Mouse (Mus musculus) heart, embryonic 12.5 days (tissue): Measurements from ENCODE around the gene C2cd4c. TPM values are rescaled to one million over a fixed set of nuclear protein-coding genes. Genes with fewer than 3 reads are reported as not detected.

Source experiments
- ATAC-seq: fragments of 200-750 bp; cut with Nextera tagmentation; 2 replicates; pipeline ENCODE4 v1.8.0; 2017; ENCODE audit warnings: moderate TSS enrichment, moderate library complexity; ENCODE audit not compliant: insufficient number of reproducible peaks, low FRiP score
- H3K27ac ChIP-seq: fragments of 300-500 bp; sonication (generic); 2 replicates; pipeline ENCODE4 v1.5.1; 2016; ENCODE audit warnings: mild to moderate bottlenecking, moderate library complexity; ENCODE audit not compliant: poor library complexity, severe bottlenecking
- H3K27me3 ChIP-seq: fragments of 300-500 bp; sonication (generic); replicated peaks from 2 replicates; pipeline ENCODE4 v1.6.1; 2016; ENCODE audit warnings: mild to moderate bottlenecking, moderate library complexity
- H3K36me3 ChIP-seq: fragments of 300-500 bp; sonication (generic); 2 replicates; pipeline ENCODE4 v1.6.1; 2016; ENCODE audit warnings: mild to moderate bottlenecking, moderate library complexity
- H3K4me1 ChIP-seq: fragments of 300-500 bp; sonication (generic); replicated peaks from 2 replicates; pipeline ENCODE4 v1.6.1; 2016; ENCODE audit warnings: mild to moderate bottlenecking
- H3K4me2 ChIP-seq: fragments of 300-500 bp; sonication (generic); 2 replicates; pipeline ENCODE4 v1.6.1; 2016; ENCODE audit warnings: mild to moderate bottlenecking, moderate library complexity
- H3K4me3 ChIP-seq: fragments of 300-500 bp; sonication (generic); 2 replicates; pipeline ENCODE4 v1.5.1; 2016; ENCODE audit warnings: mild to moderate bottlenecking
- H3K9ac ChIP-seq: fragments of 300-500 bp; sonication (generic); 2 replicates; pipeline ENCODE4 v1.6.1; 2016; ENCODE audit warnings: mild to moderate bottlenecking, moderate library complexity
- H3K9me3 ChIP-seq: fragments of 300-500 bp; sonication (generic); replicated peaks from 2 replicates; pipeline ENCODE4 v1.6.1; 2016; ENCODE audit warnings: mild to moderate bottlenecking, moderate library complexity
- WGBS: fragments of 180-500 bp; shearing (Covaris S2); methylation state at CpG from one replicate; pipeline ENCODE4 v1.1.7; 2016; 5-methylcytosine and 5-hydroxymethylcytosine counted together
- polyA plus RNA-seq: library from polyadenylated mRNA; unstranded; fragments of >200 nt; fragmentation: Nextera tagmentation; extraction: Ambion mirVana; gene quantifications from 2 replicates; pipeline ENCODE4 v1.2.1, GENCODE M21; 2016

C2cd4c gene
- polyA plus RNA-seq, 1 experiment from 2014 or later, result not detected

DNA sequence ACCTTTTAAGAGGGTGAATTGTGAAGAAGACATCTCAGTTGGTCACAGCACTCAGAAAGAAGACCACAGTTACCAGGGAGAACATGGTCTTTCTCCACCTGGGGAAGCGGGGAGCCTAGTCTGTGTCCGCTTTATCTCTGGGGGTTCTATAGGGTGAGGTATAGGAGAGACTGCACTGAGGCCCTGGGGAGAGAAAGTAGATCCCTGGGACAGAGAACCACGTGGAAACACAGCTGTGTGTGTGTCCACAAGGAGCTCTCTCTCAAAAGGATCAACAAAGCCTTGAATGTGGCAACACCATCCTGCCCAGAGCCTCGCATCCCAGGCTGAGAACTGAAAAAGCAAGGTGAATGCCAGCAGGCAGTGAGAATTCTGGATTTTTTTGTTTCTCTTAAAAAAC, 36.4 kb downstream of the C2cd4c start:
- H3K4me2 ChIP-seq, result no peak overlapping the region
- H3K36me3 ChIP-seq, result no peaks in the 10 kb centered on the region
- no peak overlapping the region for H3K4me3 ChIP-seq
- H3K27me3 ChIP-seq, result peaks cover 20% of the 10 kb centered on the region
- 69% methylated on average over 4 of the region's 4 CpGs for WGBS
- H3K9me3 ChIP-seq, result 0 out of 2 replicates have a peak, but pooled peaks cover 3% of the 10 kb centered on the region
- no peak overlapping the region for H3K9ac ChIP-seq
- H3K4me1 ChIP-seq, result no peaks in the 10 kb centered on the region
- no peak overlapping the region for H3K27ac ChIP-seq
- ATAC-seq, result no peak

DNA sequence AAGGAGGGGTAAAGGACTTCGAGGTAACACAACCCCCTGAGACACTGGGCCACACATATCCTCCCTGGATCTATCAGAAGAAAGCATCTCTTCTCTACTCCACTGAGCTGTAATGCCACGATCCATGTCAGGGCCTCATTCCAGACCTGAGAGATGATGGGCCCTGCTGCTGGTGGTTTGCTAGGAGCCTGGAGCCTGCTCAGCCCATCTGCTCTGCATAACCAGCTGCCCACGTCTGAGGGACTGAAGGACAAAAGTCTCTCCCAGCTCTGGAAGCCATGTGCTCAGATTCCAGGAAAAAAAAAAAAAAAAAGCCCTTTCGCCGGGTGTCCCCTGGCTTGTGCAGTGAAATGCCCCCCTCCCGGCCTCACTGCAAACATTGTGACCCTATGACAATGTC, 38.1 kb downstream of the C2cd4c start:
- Histone ChIP-seq H3K27me3 (peaks cover 18% of the 10 kb centered on the region), H3K9me3 (peaks cover 5% of the 10 kb centered on the region; the same call in 1 of the 2 replicates), H3K4me1 (no peaks in the 10 kb centered on the region), H3K9ac (no peak overlapping the region), H3K4me3 (no peak overlapping the region), H3K27ac (no peak overlapping the region), H3K36me3 (no peaks in the 10 kb centered on the region), H3K4me2 (no peak overlapping the region)
- ATAC-seq, result no peak
- WGBS, result 80% methylated on average over 6 of the region's 6 CpGs

DNA sequence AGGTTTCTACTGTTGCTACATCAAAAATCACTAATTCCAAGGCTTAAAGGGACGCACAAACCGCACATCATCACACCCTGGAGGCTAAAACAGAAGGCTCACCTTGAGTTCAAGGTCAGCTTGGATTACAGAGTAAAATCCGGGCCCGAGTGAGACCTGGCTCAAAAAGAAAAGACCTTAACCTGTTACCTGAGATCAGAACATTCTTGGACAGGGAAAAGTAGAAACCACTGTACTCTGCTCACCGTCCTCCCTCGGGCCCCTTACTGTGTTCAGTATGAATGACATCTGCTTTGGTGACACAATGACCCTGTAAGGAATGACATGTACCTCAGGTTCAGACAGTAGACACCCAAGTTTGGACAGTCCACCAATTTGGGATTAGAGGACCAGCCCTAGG, 39.0 kb downstream of the C2cd4c start:
- Histone ChIP-seq H3K9me3 (peaks cover 6% of the 10 kb centered on the region; the same call in 1 of the 2 replicates), H3K27me3 (peaks cover 10% of the 10 kb centered on the region), H3K4me2 (no peak overlapping the region), H3K36me3 (no peaks in the 10 kb centered on the region), H3K27ac (no peak overlapping the region), H3K9ac (no peak overlapping the region), H3K4me1 (no peaks in the 10 kb centered on the region), H3K4me3 (no peak overlapping the region)
- no peak for ATAC-seq
- WGBS, result 82% methylated on average over 6 of the region's 6 CpGs

DNA sequence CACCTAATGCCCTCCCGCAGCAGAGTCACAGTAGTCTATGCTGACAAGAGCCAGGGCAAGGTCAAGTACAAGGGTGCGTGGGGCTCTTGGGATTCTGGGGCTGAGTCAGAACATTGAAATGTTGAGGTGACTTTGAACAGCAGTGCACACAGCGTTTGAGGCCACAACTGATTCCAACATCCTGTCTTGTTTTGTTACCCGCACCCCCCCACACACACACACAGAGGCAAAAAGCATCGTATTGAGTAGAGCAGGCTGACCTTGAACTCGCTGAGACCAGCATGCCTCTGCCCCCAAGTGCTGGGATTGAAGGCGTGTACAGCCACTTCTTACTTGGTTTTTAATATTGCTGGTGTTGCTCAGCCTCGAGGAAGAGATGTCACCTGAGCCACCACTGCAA, 39.5 kb downstream of the C2cd4c start:
- H3K27ac ChIP-seq, result no peak overlapping the region
- no peak overlapping the region for H3K9ac ChIP-seq
- 76% methylated on average over 8 of the region's 8 CpGs for WGBS
- no peaks in the 10 kb centered on the region for H3K36me3 ChIP-seq
- ATAC-seq, result no peak
- peaks cover 7% of the 10 kb centered on the region for H3K27me3 ChIP-seq
- H3K4me3 ChIP-seq, result no peak overlapping the region
- H3K4me1 ChIP-seq, result no peaks in the 10 kb centered on the region
- H3K9me3 ChIP-seq, result peaks cover 6% of the 10 kb centered on the region; the same call in 1 of the 2 replicates
- H3K4me2 ChIP-seq, result no peak overlapping the region

DNA sequence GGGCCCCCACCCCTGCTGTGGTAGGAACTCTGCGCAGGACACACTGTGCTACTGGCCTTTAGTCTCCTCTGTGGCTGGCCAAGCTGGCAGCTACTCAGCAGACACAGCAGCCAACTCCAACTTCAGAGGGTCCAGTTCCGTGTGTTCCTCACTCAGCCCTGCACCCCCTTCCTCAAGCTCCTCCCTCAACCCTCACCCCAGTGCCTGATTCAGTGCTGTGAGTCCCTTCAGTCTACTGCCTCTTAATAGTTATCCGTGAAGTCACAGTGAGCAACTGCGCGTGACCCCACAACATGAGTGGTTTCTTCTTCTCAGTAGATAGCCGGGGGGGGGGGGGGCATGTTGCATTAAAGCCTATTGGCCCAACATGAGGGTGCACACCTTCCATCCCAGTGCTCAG, 40.2 kb downstream of the C2cd4c start:
- no peak for ATAC-seq
- H3K27me3 ChIP-seq, result no peaks in the 10 kb centered on the region

DNA sequence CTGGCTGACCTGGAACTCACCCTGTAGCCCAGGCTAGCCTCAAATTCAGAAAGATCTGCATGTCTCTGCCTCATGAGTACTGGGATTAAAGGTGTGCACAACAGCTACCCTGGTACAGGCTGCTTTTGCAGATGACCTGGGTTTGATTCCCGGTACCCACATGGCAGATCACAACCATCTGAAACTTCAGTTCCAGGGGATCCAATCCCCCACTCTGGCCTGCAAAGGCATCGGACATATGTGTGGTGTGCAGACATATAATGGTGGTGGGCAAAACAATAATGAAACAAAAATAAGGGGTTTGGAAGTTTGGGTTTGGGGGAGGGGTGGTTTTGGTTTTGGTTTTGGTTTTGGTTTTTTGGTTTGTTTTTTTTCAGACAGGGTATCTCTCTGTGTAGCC, 42.5 kb downstream of the C2cd4c start:
- no peak overlapping the region for H3K4me3 ChIP-seq
- peaks cover 3% of the 10 kb centered on the region; the same call in 1 of the 2 replicates for H3K9me3 ChIP-seq
- no peak overlapping the region for H3K27ac ChIP-seq
- H3K4me2 ChIP-seq, result no peak overlapping the region
- H3K9ac ChIP-seq, result no peak overlapping the region
- no peaks in the 10 kb centered on the region for H3K27me3 ChIP-seq
- ATAC-seq, result no peak
- no peaks in the 10 kb centered on the region for H3K36me3 ChIP-seq
- WGBS, result 86% methylated on average over 2 of the region's 2 CpGs
- no peaks in the 10 kb centered on the region for H3K4me1 ChIP-seq

More for the DNA sequence above, 40.2 kb downstream of the C2cd4c start:
- no peaks in the 10 kb centered on the region for H3K4me1 ChIP-seq
- no peak overlapping the region for H3K27ac ChIP-seq
- no peak overlapping the region for H3K9ac ChIP-seq
- WGBS, result 79% methylated on average over 6 of the region's 6 CpGs
- no peak overlapping the region for H3K4me3 ChIP-seq
- no peak overlapping the region for H3K4me2 ChIP-seq
- H3K9me3 ChIP-seq, result peaks cover 6% of the 10 kb centered on the region; the same call in 1 of the 2 replicates
- H3K36me3 ChIP-seq, result no peaks in the 10 kb centered on the region

DNA sequence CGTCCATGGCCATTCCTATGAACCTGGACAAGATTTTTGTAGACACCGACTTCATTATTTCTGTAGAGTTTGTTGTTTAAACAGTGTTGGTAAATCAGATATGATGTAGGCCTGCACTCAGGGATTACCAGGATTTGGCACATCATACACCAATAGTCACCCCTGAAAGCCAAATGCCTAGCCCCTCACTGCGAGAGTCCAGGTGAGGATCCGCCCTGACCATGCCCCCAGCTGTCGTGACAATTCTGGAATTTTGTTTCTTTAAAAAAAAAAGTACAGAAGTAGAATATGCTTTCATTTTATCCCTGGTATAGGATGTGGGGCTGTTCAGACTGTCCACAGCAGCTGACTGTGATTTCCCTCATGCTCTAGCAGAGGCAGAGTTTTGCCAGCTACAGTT, 43.9 kb downstream of the C2cd4c start:
- Histone ChIP-seq H3K4me1 (no peaks in the 10 kb centered on the region), H3K27me3 (no peaks in the 10 kb centered on the region), H3K4me3 (no peak overlapping the region), H3K9me3 (peaks cover 3% of the 10 kb centered on the region; the same call in 1 of the 2 replicates), H3K9ac (no peak overlapping the region), H3K27ac (no peak overlapping the region), H3K36me3 (no peaks in the 10 kb centered on the region), H3K4me2 (no peak overlapping the region)
- WGBS, result 82% methylated on average over 5 of the region's 5 CpGs
- ATAC-seq, result no peak

DNA sequence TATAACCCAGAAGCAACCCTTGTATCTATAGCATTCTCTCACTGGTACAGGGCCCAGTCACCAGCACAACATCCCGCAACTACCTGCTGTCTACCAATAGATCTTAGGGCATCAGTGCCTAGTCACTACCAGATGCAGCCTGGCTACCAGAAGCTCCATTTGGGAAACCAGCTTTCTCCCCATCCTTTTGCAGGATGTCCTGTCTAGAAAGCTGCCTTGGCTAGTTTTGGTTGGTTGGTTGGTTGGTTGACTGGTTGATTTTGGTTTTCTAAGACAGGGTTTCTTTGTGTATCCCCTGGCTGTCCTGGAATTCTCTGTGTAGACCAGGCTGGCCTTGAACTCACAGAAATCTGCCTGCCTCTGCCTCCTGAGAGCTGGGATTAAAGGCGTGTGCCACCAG, 54.1 kb downstream of the C2cd4c start:
- Histone ChIP-seq H3K27ac (no peak overlapping the region), H3K36me3 (no peaks in the 10 kb centered on the region), H3K4me3 (no peak overlapping the region), H3K27me3 (0 out of 2 replicates have a peak, but pooled peaks cover 3% of the 10 kb centered on the region), H3K4me2 (no peak overlapping the region), H3K9me3 (peaks cover 3% of the 10 kb centered on the region; the same call in 1 of the 2 replicates), H3K9ac (no peak overlapping the region), H3K4me1 (no peaks in the 10 kb centered on the region)
- WGBS, result 83% methylated on average over 2 of the region's 2 CpGs
- no peak for ATAC-seq

DNA sequence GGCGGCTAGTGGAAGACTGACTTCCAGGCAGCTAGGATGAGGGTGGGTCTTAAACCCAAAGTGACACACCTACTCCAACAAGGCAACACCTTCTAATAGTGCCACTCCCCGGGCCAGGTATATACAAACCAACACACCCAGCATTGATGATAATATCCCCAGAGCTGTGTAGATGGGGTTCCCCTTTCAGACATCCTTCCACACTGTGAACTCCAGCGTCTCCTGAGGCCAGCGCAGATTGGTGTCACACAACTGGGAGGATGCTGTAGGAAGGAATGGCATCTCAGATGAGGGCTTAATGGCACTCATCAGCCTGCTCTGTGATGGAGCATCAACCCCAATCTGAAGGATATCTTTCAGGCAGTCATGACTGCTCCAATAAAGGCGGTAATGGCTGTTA, 56.3 kb downstream of the C2cd4c start:
- Histone ChIP-seq H3K9me3 (no peaks in the 10 kb centered on the region; the same call in 1 of the 2 replicates), H3K4me3 (no peak overlapping the region), H3K4me1 (peaks cover 15% of the 10 kb centered on the region), H3K27me3 (0 out of 2 replicates have a peak, but pooled peaks cover 3% of the 10 kb centered on the region), H3K4me2 (no peak overlapping the region), H3K9ac (no peak overlapping the region), H3K36me3 (no peaks in the 10 kb centered on the region), H3K27ac (no peak overlapping the region)
- WGBS, result 88% methylated on average over 5 of the region's 5 CpGs
- ATAC-seq, result no peak

DNA sequence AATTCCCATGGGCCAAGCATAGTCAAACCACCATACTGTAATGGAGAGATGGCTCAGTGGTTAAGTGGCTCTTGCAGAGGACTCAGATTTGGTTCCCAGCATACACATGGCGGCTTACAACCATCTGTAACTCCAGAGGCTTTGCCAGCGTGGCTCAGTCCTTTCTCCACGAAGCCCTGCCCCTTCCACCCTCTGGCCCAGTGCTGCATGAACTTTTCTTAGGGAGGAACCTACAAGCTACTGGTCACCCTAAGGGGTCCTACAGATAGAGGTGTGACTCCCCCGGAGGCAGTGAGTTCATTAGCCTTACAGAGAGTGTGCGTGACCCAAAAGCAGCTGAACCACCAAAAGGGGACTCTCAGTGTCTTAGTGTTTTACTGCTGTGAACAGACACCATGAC, 56.9 kb downstream of the C2cd4c start:
- Histone ChIP-seq H3K27ac (no peak overlapping the region), H3K4me3 (no peak overlapping the region), H3K27me3 (0 out of 2 replicates have a peak, but pooled peaks cover 3% of the 10 kb centered on the region), H3K36me3 (no peaks in the 10 kb centered on the region), H3K9me3 (no peaks in the 10 kb centered on the region; the same call in 1 of the 2 replicates), H3K4me2 (no peak overlapping the region), H3K9ac (no peak overlapping the region), H3K4me1 (peaks cover 19% of the 10 kb centered on the region)
- 83% methylated on average over 5 of the region's 5 CpGs for WGBS
- no peak for ATAC-seq
